Mouse (Mus musculus) MEL (cell line): ENCODE results near the gene Usp53.

Source experiments
- EP300 ChIP-seq, 2 experiments: IDR thresholded peaks; 2 replicates each; pipeline ENCODE4 v1.6.1; 2011; ENCODE audit warnings: improper control_type of control experiment in 2 of 2, low read length in 2 of 2, low read depth in 1 of 2, mild to moderate bottlenecking in 1 of 2
- POLR2A ChIP-seq, 2 experiments: IDR thresholded peaks; 2 replicates each; pipeline ENCODE4 v1.6.1; 2011 to 2012; ENCODE audit warnings: low read length in 2 of 2, mild to moderate bottlenecking in 2 of 2, control low read depth in 1 of 2, improper control_type of control experiment in 1 of 2, low read depth in 1 of 2, moderate library complexity in 1 of 2; ENCODE audit not compliant: control insufficient read depth in 1 of 2, insufficient read depth in 1 of 2, poor library complexity in 1 of 2

GRCm38 (mm10) chr3:123024496-123025234 lies 40.4 kb upstream of the Usp53 start:
- no peak for TF ChIP-seq EP300 (IDR thresholded peaks at IDR 0.05; ENCODE audit: low read depth in 1 of 2, low read length in 2 of 2)
- TF ChIP-seq POLR2A (IDR thresholded peaks at IDR 0.05; ENCODE audit: control insufficient read depth in 1 of 2, insufficient read depth in 1 of 2, low read depth in 1 of 2, low read length in 2 of 2, poor library complexity in 1 of 2) = no peak
